Mouse (Mus musculus) embryonic facial prominence, embryonic 11.5 days (tissue): ENCODE measurements around the gene Ctrc. TPM values are rescaled to one million over a fixed set of nuclear protein-coding genes. Genes with fewer than 3 reads are reported as not detected.
A peak's percentile ranks its signal among the peaks of the same experiment; 100 is the strongest.

Source experiments
- ATAC-seq: fragments of 200-750 bp; cut with Nextera tagmentation; replicated peaks from 2 replicates; pipeline ENCODE4 v1.8.0; 2017; ENCODE audit warnings: low read depth; ENCODE audit not compliant: insufficient number of reproducible peaks, low FRiP score, low TSS enrichment
- DNase-seq: peaks from one replicate; pipeline ENCODE4 v3.0.0-alpha.2; 2015; ENCODE audit warnings: low spot score
- H3K27ac ChIP-seq: fragments of 300-500 bp; sonication (generic); replicated peaks from 2 replicates; pipeline ENCODE4 v1.5.1; 2014; ENCODE audit warnings: mild to moderate bottlenecking, low read depth, low read length, control low read depth
- H3K27me3 ChIP-seq: fragments of 300-500 bp; sonication (generic); 2 replicates; pipeline ENCODE4 v1.6.1; 2014; ENCODE audit warnings: mild to moderate bottlenecking, low read length, moderate library complexity, mixed read lengths; ENCODE audit not compliant: control insufficient read depth, insufficient read depth
- H3K36me3 ChIP-seq: fragments of 300-500 bp; sonication (generic); replicated peaks from 2 replicates; pipeline ENCODE4 v1.6.1; 2014; ENCODE audit warnings: low read depth, mild to moderate bottlenecking, low read length, moderate library complexity, mixed read lengths; ENCODE audit not compliant: control insufficient read depth, insufficient read depth
- H3K4me1 ChIP-seq: fragments of 300-500 bp; sonication (generic); 2 replicates; pipeline ENCODE4 v1.6.1; 2014; ENCODE audit warnings: low read length, mixed read lengths; ENCODE audit not compliant: control insufficient read depth, insufficient read depth
- H3K4me2 ChIP-seq: fragments of 300-500 bp; sonication (generic); 2 replicates; pipeline ENCODE4 v1.6.1; 2014; ENCODE audit warnings: low read depth, mild to moderate bottlenecking, control low read depth, low read length, moderate library complexity
- H3K4me3 ChIP-seq: fragments of 300-500 bp; sonication (generic); 2 replicates; pipeline ENCODE4 v1.5.1; 2014; ENCODE audit warnings: low read depth, low read length, control low read depth
- H3K9ac ChIP-seq: fragments of 300-500 bp; sonication (generic); replicated peaks from 2 replicates; pipeline ENCODE4 v1.6.1; 2014; ENCODE audit warnings: mild to moderate bottlenecking, control low read depth, low read length
- H3K9me3 ChIP-seq: fragments of 300-500 bp; sonication (generic); replicated peaks from 2 replicates; pipeline ENCODE4 v1.6.1; 2016; ENCODE audit warnings: mild to moderate bottlenecking, low read length, inconsistent platforms, mixed read lengths; ENCODE audit not compliant: control insufficient read depth
- WGBS: fragments of 180-500 bp; shearing (Covaris S2); extraction: QIAGEN DNeasy Blood & Tissue Kit; methylation state at CpG from one replicate; pipeline ENCODE4 v1.1.7; 2014; 5-methylcytosine and 5-hydroxymethylcytosine counted together
- polyA plus RNA-seq: library from polyadenylated mRNA; unstranded; fragments of >200 nt; fragmentation: Nextera tagmentation; extraction: Ambion mirVana; gene quantifications from 2 replicates; pipeline ENCODE4 v1.2.1, GENCODE M21; 2014

Gene Ctrc
- polyA plus RNA-seq, 1 experiment from 2014 or later = not detected

GRCm38 (mm10) chr4:141871909-141872308 lies 25.8 kb upstream of the Ctrc start:
- no peak overlapping the region; the same call in 1 of the 2 replicates for H3K9ac ChIP-seq
- H3K4me3 ChIP-seq = no peak overlapping the region
- H3K27me3 ChIP-seq = no peaks in the 10 kb centered on the region; the same call in 1 of the 2 replicates
- no peaks in the 10 kb centered on the region for H3K36me3 ChIP-seq
- H3K4me2 ChIP-seq = no peak overlapping the region
- no peak overlapping the region for H3K27ac ChIP-seq
- WGBS = 54% methylated on average over 9 of the region's 9 CpGs
- peaks cover 6% of the 10 kb centered on the region for H3K4me1 ChIP-seq
- ATAC-seq = no peak
- H3K9me3 ChIP-seq = no peaks in the 10 kb centered on the region
- no peak for DNase-seq

GRCm38 (mm10) chr4:141871333-141871725 lies 25.2 kb upstream of the Ctrc start:
- H3K36me3 ChIP-seq = no peaks in the 10 kb centered on the region
- no peak overlapping the region for H3K27ac ChIP-seq
- ATAC-seq (no peak), DNase-seq (no peak)
- WGBS = 92% methylated on average over 3 of the region's 3 CpGs
- H3K4me3 ChIP-seq = no peak overlapping the region
- no peaks in the 10 kb centered on the region; the same call in 1 of the 2 replicates for H3K27me3 ChIP-seq
- peaks cover 6% of the 10 kb centered on the region for H3K4me1 ChIP-seq
- H3K9me3 ChIP-seq = no peaks in the 10 kb centered on the region
- H3K9ac ChIP-seq = no peak overlapping the region
- H3K4me2 ChIP-seq = no peak overlapping the region

- 76% methylated on average over 11 of the region's 11 CpGs for WGBS
- Histone ChIP-seq H3K9me3 (no peaks in the 10 kb centered on the region), H3K4me2 (no peak overlapping the region), H3K36me3 (no peaks in the 10 kb centered on the region), H3K27me3 (no peaks in the 10 kb centered on the region; the same call in 1 of the 2 replicates), H3K9ac (no peak overlapping the region), H3K27ac (no peak overlapping the region), H3K4me1 (peaks cover 6% of the 10 kb centered on the region), H3K4me3 (no peak overlapping the region)
- ATAC-seq (no peak), DNase-seq (no peak)
Observed at GRCm38 (mm10) chr4:141870666-141871332, 24.6 kb upstream of the Ctrc start.

- H3K9ac ChIP-seq = no peak overlapping the region
- H3K4me2 ChIP-seq = no peak overlapping the region
- no peak for ATAC-seq
- no peak overlapping the region for H3K27ac ChIP-seq
- H3K4me1 ChIP-seq = peaks cover 6% of the 10 kb centered on the region
- H3K36me3 ChIP-seq = no peaks in the 10 kb centered on the region; the same call in 1 of the 2 replicates
- no peak for DNase-seq
- H3K9me3 ChIP-seq = no peaks in the 10 kb centered on the region
- 72% methylated on average over 5 of the region's 5 CpGs for WGBS
- H3K4me3 ChIP-seq = no peak overlapping the region
- H3K27me3 ChIP-seq = no peaks in the 10 kb centered on the region; the same call in 1 of the 2 replicates
Observed at GRCm38 (mm10) chr4:141869436-141870215, 23.5 kb upstream of the Ctrc start.

GRCm38 (mm10) chr4:141868051-141868450 lies 21.9 kb upstream of the Ctrc start:
- no peak overlapping the region for H3K4me2 ChIP-seq
- no peaks in the 10 kb centered on the region for H3K27me3 ChIP-seq
- H3K9me3 ChIP-seq = no peaks in the 10 kb centered on the region
- WGBS = 85% methylated on average over 10 of the region's 10 CpGs
- ATAC-seq = no peak
- no peak overlapping the region for H3K4me3 ChIP-seq
- DNase-seq = no peak
- H3K4me1 ChIP-seq = peaks cover 6% of the 10 kb centered on the region
- no peaks in the 10 kb centered on the region; the same call in 1 of the 2 replicates for H3K36me3 ChIP-seq
- no peak overlapping the region for H3K9ac ChIP-seq
- no peak overlapping the region for H3K27ac ChIP-seq

GRCm38 (mm10) chr4:141867498-141867897 lies 21.3 kb upstream of the Ctrc start:
- H3K27ac ChIP-seq = 0 out of 2 replicates have a peak overlapping the region, but pooled peaks have one; percentile 13
- peaks cover 6% of the 10 kb centered on the region for H3K4me1 ChIP-seq
- no peak overlapping the region for H3K9ac ChIP-seq
- no peaks in the 10 kb centered on the region for H3K9me3 ChIP-seq
- no peak for ATAC-seq
- H3K4me3 ChIP-seq = no peak overlapping the region
- no peak overlapping the region for H3K4me2 ChIP-seq
- DNase-seq = no peak
- H3K36me3 ChIP-seq = no peaks in the 10 kb centered on the region; the same call in 1 of the 2 replicates
- H3K27me3 ChIP-seq = no peaks in the 10 kb centered on the region
- 46% methylated on average over 4 of the region's 4 CpGs for WGBS

- no peak overlapping the region for H3K4me3 ChIP-seq
- H3K27ac ChIP-seq = 0 out of 2 replicates have a peak overlapping the region, but pooled peaks have one; percentile 13
- no peaks in the 10 kb centered on the region for H3K27me3 ChIP-seq
- ATAC-seq (no peak), DNase-seq (no peak)
- H3K9ac ChIP-seq = no peak overlapping the region; the same call in 1 of the 2 replicates
- H3K36me3 ChIP-seq = no peaks in the 10 kb centered on the region; the same call in 1 of the 2 replicates
- peaks cover 4% of the 10 kb centered on the region for H3K4me1 ChIP-seq
- H3K9me3 ChIP-seq = no peaks in the 10 kb centered on the region
- no peak overlapping the region for H3K4me2 ChIP-seq
- WGBS = 33% methylated on average over 9 of the region's 10 CpGs
Observed at GRCm38 (mm10) chr4:141866933-141867490, 20.9 kb upstream of the Ctrc start.
